Mouse (Mus musculus): ENCODE data around the gene Nostrin. TPM values are rescaled to one million over a fixed set of nuclear protein-coding genes. Genes with fewer than 3 reads are reported as not detected.
A peak's percentile ranks its signal among the peaks of the same experiment; 100 is the strongest.

Gene Nostrin
- polyA plus RNA-seq, 1 experiment from 2014 or later, result 1.6 TPM

DNA sequence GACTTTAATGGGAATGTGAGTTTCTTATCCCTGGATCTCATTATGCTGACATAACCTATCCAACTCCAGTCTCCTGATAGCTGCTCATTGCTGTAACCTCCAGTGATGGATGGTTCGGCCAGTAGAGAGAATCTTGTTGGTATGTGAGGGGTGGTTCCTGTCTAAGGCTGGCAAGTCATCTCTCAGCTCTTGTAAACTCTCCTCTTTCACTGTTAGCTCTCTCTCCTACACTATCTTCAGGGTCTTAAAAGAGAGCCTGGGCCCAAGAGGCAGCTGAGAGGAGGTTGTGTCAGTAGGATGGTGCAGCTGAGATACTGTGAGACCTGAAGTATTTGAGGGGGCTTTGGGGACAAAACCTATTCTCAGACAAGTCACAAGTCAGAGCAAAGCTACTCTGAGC lies 1.4 kb upstream of the Nostrin start:
- Histone ChIP-seq H3K4me1 (ENCODE audit: control insufficient read depth, insufficient read depth, low read length) (no peaks in the 10 kb centered on the region), H3K27me3 (ENCODE audit: control insufficient read depth, insufficient read depth, low read length) (no peaks in the 10 kb centered on the region), H3K4me3 (ENCODE audit: low read depth, low read length) (no peak overlapping the region), H3K36me3 (ENCODE audit: control insufficient read depth, insufficient read depth, low read length) (no peaks in the 10 kb centered on the region), H3K9ac (ENCODE audit: low read length) (no peak overlapping the region), H3K4me2 (ENCODE audit: low read depth, severe bottlenecking) (no peak overlapping the region), H3K9me3 (ENCODE audit: control insufficient read depth, low read length) (no peaks in the 10 kb centered on the region), H3K27ac (replicated peaks; ENCODE audit: low read depth, low read length) (no peak overlapping the region)
- 77% methylated on average over 1 of the region's 1 CpGs for WGBS
- no peak for ATAC-seq (ENCODE audit: insufficient number of reproducible peaks, low FRiP score, low TSS enrichment, low read depth)
- DNase-seq (ENCODE audit: low spot score), result no peak

- Histone ChIP-seq H3K9ac (ENCODE audit: low read length) (no peak overlapping the region), H3K36me3 (ENCODE audit: control insufficient read depth, insufficient read depth, low read length) (no peaks in the 10 kb centered on the region), H3K4me3 (ENCODE audit: low read depth, low read length) (no peak overlapping the region), H3K27me3 (ENCODE audit: control insufficient read depth, insufficient read depth, low read length) (no peaks in the 10 kb centered on the region), H3K4me1 (ENCODE audit: control insufficient read depth, insufficient read depth, low read length) (no peaks in the 10 kb centered on the region), H3K9me3 (ENCODE audit: control insufficient read depth, low read length) (no peaks in the 10 kb centered on the region), H3K4me2 (ENCODE audit: low read depth, severe bottlenecking) (no peak overlapping the region), H3K27ac (replicated peaks; ENCODE audit: low read depth, low read length) (no peak overlapping the region)
- ATAC-seq (ENCODE audit: insufficient number of reproducible peaks, low FRiP score, low TSS enrichment, low read depth), result 0 out of 2 replicates have a peak, but pooled peaks have one; percentile 26
- 55% methylated on average over 9 of the region's 9 CpGs for WGBS
- DNase-seq (ENCODE audit: low spot score), result no peak
Observed at GRCm38 (mm10) chr2:69134937-69135336, 663 bp upstream of the Nostrin start.

GRCm38 (mm10) chr2:69137406-69138084 lies 1.9 kb downstream of the Nostrin start:
- H3K27ac ChIP-seq (replicated peaks; ENCODE audit: low read depth, low read length), result no peak overlapping the region
- no peak for DNase-seq (ENCODE audit: low spot score)
- H3K36me3 ChIP-seq (ENCODE audit: control insufficient read depth, insufficient read depth, low read length), result no peaks in the 10 kb centered on the region
- H3K27me3 ChIP-seq (ENCODE audit: control insufficient read depth, insufficient read depth, low read length), result no peaks in the 10 kb centered on the region
- no peak overlapping the region for H3K9ac ChIP-seq (ENCODE audit: low read length)
- ATAC-seq (ENCODE audit: insufficient number of reproducible peaks, low FRiP score, low TSS enrichment, low read depth), result no peak
- no peak overlapping the region for H3K4me2 ChIP-seq (ENCODE audit: low read depth, severe bottlenecking)
- 92% methylated on average over 10 of the region's 10 CpGs for WGBS
- no peaks in the 10 kb centered on the region for H3K9me3 ChIP-seq (ENCODE audit: control insufficient read depth, low read length)
- H3K4me3 ChIP-seq (ENCODE audit: low read depth, low read length), result no peak overlapping the region
- H3K4me1 ChIP-seq (ENCODE audit: control insufficient read depth, insufficient read depth, low read length), result no peaks in the 10 kb centered on the region

- DNase-seq (ENCODE audit: low spot score), result no peak
- Histone ChIP-seq H3K27me3 (ENCODE audit: control insufficient read depth, insufficient read depth, low read length) (no peaks in the 10 kb centered on the region), H3K36me3 (ENCODE audit: control insufficient read depth, insufficient read depth, low read length) (no peaks in the 10 kb centered on the region), H3K9ac (ENCODE audit: low read length) (no peak overlapping the region), H3K4me2 (ENCODE audit: low read depth, severe bottlenecking) (no peak overlapping the region), H3K4me1 (ENCODE audit: control insufficient read depth, insufficient read depth, low read length) (no peaks in the 10 kb centered on the region), H3K27ac (replicated peaks; ENCODE audit: low read depth, low read length) (no peak overlapping the region), H3K4me3 (ENCODE audit: low read depth, low read length) (no peak overlapping the region), H3K9me3 (ENCODE audit: control insufficient read depth, low read length) (no peaks in the 10 kb centered on the region)
- ATAC-seq (ENCODE audit: insufficient number of reproducible peaks, low FRiP score, low TSS enrichment, low read depth), result no peak
- WGBS, result 89% methylated on average over 4 of the region's 4 CpGs
Observed at GRCm38 (mm10) chr2:69138759-69139158, 3.2 kb downstream of the Nostrin start.

DNA sequence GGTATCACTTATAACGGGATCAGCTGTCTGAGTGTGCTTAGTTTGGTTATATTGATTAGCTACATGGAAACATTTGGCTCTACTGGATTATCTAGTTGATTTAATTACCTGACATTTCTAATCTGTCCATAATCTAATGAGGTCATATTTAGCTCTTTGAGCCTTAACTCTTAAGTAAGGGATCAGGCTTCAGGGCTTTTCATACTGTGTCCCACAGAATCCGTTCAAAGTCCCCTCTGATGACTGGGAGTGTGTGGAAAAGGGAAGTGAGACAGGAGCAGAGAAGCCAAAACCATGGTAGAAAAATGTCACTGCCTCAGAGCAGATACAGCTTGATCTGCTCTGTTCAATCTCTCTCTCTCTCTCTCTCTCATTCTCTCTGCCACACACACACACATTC lies 4.6 kb downstream of the Nostrin start:
- Histone ChIP-seq H3K9me3 (ENCODE audit: control insufficient read depth, low read length) (no peaks in the 10 kb centered on the region), H3K27me3 (ENCODE audit: control insufficient read depth, insufficient read depth, low read length) (no peaks in the 10 kb centered on the region), H3K4me3 (ENCODE audit: low read depth, low read length) (no peak overlapping the region), H3K9ac (ENCODE audit: low read length) (no peak overlapping the region), H3K36me3 (ENCODE audit: control insufficient read depth, insufficient read depth, low read length) (no peaks in the 10 kb centered on the region), H3K27ac (replicated peaks; ENCODE audit: low read depth, low read length) (no peak overlapping the region), H3K4me1 (ENCODE audit: control insufficient read depth, insufficient read depth, low read length) (no peaks in the 10 kb centered on the region), H3K4me2 (ENCODE audit: low read depth, severe bottlenecking) (no peak overlapping the region)
- ATAC-seq (ENCODE audit: insufficient number of reproducible peaks, low FRiP score, low TSS enrichment, low read depth) (no peak), DNase-seq (ENCODE audit: low spot score) (no peak)
- WGBS, result 71% methylated on average over 2 of the region's 2 CpGs

DNA sequence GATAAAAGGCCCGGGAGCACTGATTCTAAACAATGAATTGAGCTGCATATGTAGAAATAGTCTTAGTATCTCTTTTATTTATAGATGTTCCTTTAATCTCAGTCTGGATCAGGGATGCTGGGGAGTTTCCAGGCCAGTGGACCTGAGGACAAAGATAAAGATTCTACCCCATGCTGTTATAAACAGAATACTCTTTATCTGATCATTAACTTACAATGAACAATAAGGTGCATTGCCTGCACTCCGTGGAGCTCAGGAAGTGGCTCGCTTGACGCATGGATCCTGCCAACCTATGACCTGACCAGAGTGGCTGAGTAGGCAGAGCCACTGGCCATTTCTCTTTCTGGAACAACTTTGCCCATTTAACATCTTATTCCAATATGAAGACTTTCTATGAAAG lies 5.2 kb downstream of the Nostrin start:
- Histone ChIP-seq H3K36me3 (ENCODE audit: control insufficient read depth, insufficient read depth, low read length) (no peaks in the 10 kb centered on the region), H3K9me3 (ENCODE audit: control insufficient read depth, low read length) (no peaks in the 10 kb centered on the region), H3K27me3 (ENCODE audit: control insufficient read depth, insufficient read depth, low read length) (no peaks in the 10 kb centered on the region), H3K27ac (replicated peaks; ENCODE audit: low read depth, low read length) (no peak overlapping the region), H3K4me1 (ENCODE audit: control insufficient read depth, insufficient read depth, low read length) (no peaks in the 10 kb centered on the region), H3K9ac (ENCODE audit: low read length) (no peak overlapping the region), H3K4me3 (ENCODE audit: low read depth, low read length) (no peak overlapping the region), H3K4me2 (ENCODE audit: low read depth, severe bottlenecking) (no peak overlapping the region)
- ATAC-seq (ENCODE audit: insufficient number of reproducible peaks, low FRiP score, low TSS enrichment, low read depth) (no peak), DNase-seq (ENCODE audit: low spot score) (no peak)
- WGBS, result 87% methylated on average over 4 of the region's 4 CpGs

GRCm38 (mm10) chr2:69148691-69149090 lies 13.1 kb downstream of the Nostrin start:
- Histone ChIP-seq H3K4me2 (ENCODE audit: low read depth, severe bottlenecking) (no peak overlapping the region), H3K9me3 (ENCODE audit: control insufficient read depth, low read length) (no peaks in the 10 kb centered on the region), H3K4me1 (ENCODE audit: control insufficient read depth, insufficient read depth, low read length) (no peaks in the 10 kb centered on the region), H3K27ac (replicated peaks; ENCODE audit: low read depth, low read length) (no peak overlapping the region), H3K27me3 (ENCODE audit: control insufficient read depth, insufficient read depth, low read length) (no peaks in the 10 kb centered on the region), H3K9ac (ENCODE audit: low read length) (no peak overlapping the region), H3K4me3 (ENCODE audit: low read depth, low read length) (no peak overlapping the region), H3K36me3 (ENCODE audit: control insufficient read depth, insufficient read depth, low read length) (no peaks in the 10 kb centered on the region)
- DNase-seq (ENCODE audit: low spot score), result no peak
- WGBS, result 77% methylated on average over 3 of the region's 3 CpGs
- no peak for ATAC-seq (ENCODE audit: insufficient number of reproducible peaks, low FRiP score, low TSS enrichment, low read depth)

DNA sequence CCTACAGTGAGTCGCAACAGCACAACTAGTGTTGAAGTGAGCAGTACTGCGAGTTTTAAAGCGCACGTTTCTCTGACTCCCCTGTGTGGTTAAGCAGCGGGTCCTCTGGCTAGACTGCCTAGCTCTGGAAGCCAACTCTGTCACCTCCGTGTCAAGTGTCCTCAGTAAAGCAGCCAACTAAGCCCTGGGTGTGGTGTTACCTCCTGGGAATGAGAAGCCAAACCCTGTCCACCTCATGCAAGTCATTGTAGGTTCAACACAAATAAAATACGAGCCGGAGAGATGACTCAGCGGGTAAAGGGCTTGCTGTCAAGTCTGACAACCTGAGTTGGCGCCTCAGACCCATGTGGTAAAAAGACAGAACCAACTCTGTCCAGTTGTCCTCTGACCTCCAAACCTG lies 13.6 kb downstream of the Nostrin start:
- no peak overlapping the region for H3K4me3 ChIP-seq (ENCODE audit: low read depth, low read length)
- no peak for ATAC-seq (ENCODE audit: insufficient number of reproducible peaks, low FRiP score, low TSS enrichment, low read depth)
- no peak overlapping the region for H3K4me2 ChIP-seq (ENCODE audit: low read depth, severe bottlenecking)
- no peak for DNase-seq (ENCODE audit: low spot score)
- no peaks in the 10 kb centered on the region for H3K9me3 ChIP-seq (ENCODE audit: control insufficient read depth, low read length)
- 88% methylated on average over 10 of the region's 10 CpGs for WGBS
- H3K4me1 ChIP-seq (ENCODE audit: control insufficient read depth, insufficient read depth, low read length), result no peaks in the 10 kb centered on the region
- H3K36me3 ChIP-seq (ENCODE audit: control insufficient read depth, insufficient read depth, low read length), result no peaks in the 10 kb centered on the region
- H3K27me3 ChIP-seq (ENCODE audit: control insufficient read depth, insufficient read depth, low read length), result no peaks in the 10 kb centered on the region
- H3K27ac ChIP-seq (replicated peaks; ENCODE audit: low read depth, low read length), result no peak overlapping the region
- no peak overlapping the region for H3K9ac ChIP-seq (ENCODE audit: low read length)

DNA sequence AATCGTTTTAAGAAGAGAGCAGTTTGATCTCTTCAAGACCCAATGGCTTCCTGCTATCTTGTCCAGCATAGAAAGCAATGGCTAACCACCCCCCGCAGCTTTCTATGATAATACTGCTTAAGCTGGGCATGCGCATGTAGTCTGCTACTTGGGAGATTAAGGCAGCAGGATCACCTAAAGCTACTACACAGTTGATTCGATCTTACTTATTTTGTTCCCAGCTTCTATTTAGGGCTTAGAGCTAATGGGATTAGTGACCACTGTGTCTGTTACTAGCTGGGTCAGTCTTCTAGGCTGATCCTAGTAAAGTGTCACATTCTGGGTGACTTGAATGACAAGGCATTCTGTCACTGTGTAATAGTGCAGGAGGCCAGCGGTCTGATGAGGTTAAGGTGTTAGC lies 15.2 kb downstream of the Nostrin start:
- no peak for DNase-seq (ENCODE audit: low spot score)
- 83% methylated on average over 5 of the region's 5 CpGs for WGBS
- H3K27me3 ChIP-seq (ENCODE audit: control insufficient read depth, insufficient read depth, low read length), result no peaks in the 10 kb centered on the region
- H3K9me3 ChIP-seq (ENCODE audit: control insufficient read depth, low read length), result no peaks in the 10 kb centered on the region
- no peak overlapping the region for H3K9ac ChIP-seq (ENCODE audit: low read length)
- no peak overlapping the region for H3K27ac ChIP-seq (replicated peaks; ENCODE audit: low read depth, low read length)
- H3K4me2 ChIP-seq (ENCODE audit: low read depth, severe bottlenecking), result no peak overlapping the region
- no peak overlapping the region for H3K4me3 ChIP-seq (ENCODE audit: low read depth, low read length)
- no peaks in the 10 kb centered on the region for H3K36me3 ChIP-seq (ENCODE audit: control insufficient read depth, insufficient read depth, low read length)
- ATAC-seq (ENCODE audit: insufficient number of reproducible peaks, low FRiP score, low TSS enrichment, low read depth), result no peak
- H3K4me1 ChIP-seq (ENCODE audit: control insufficient read depth, insufficient read depth, low read length), result no peaks in the 10 kb centered on the region

Data from limb, embryonic 11.5 days (tissue).